Mouse (Mus musculus): ENCODE results near the gene Hck.

DNA sequence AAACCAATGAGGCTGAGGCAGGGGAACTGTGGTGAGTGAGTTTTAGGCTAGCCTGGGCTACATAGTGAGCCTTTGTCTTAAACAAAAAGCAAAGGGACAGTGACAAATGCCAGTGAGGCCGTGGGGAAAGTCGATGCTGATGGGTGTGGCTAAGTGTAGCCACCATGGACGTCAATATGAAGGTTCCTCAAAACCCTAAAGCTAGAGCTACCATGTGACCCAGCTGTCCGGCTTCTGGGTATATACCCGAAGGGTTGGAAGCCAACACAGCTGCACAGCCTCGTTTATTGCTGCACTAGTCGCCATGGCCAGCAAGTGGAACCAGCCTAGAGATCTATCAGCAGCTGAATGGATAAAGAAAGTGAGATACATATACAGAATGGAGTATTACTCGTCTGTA is 11.9 kb downstream of the Hck start:
- TF ChIP-seq CTCF (IDR thresholded peaks at IDR 0.05; ENCODE audit: low read depth) (no peak), EP300 (IDR thresholded peaks at IDR 0.05; ENCODE audit: low read depth) (no peak)

Data from liver, embryonic 14.5 days (tissue).